Mouse (Mus musculus): ENCODE measurements around the gene Mcoln2. TPM values are rescaled to one million over a fixed set of nuclear protein-coding genes. Genes with fewer than 3 reads are reported as not detected.
"Not testable (repeated sequence)": the region's sequence is repeated elsewhere in the genome, so short reads cannot be mapped to it uniquely, and the experiment has no call there.

Mcoln2 gene
- polyA plus RNA-seq, 1 experiment from 2014 or later = 0.24 TPM

DNA sequence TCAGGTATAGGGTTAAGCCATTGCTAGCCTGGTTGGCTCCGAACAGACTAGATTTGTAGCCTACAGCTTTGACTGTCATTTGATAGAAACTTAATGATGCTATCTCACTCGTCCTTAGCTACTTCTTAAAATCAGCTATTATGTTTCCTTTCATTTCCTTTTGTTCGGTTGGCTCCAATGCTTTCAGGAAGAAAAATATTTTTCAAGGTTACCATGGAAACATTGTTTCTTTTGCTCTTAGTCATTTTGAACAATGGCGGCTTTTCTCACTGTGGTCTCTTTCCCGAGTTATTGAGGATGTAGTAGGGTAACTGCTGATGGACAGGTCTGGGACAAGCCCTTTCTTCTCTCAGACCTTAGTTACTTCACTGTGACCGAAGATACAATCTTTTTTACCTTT, 46.7 kb downstream of the Mcoln2 start:
- no peak overlapping the region for H3K9ac ChIP-seq (replicated peaks)
- H3K36me3 ChIP-seq = no peaks in the 10 kb centered on the region
- no peaks in the 10 kb centered on the region for H3K9me3 ChIP-seq
- H3K4me3 ChIP-seq = no peak overlapping the region
- no peaks in the 10 kb centered on the region for H3K27me3 ChIP-seq
- H3K4me2 ChIP-seq (replicated peaks) = no peak overlapping the region
- 39% methylated on average over 6 of the region's 6 CpGs for WGBS
- H3K4me1 ChIP-seq = no peaks in the 10 kb centered on the region
- ATAC-seq (ENCODE audit: low FRiP score, low read depth) = no peak
- no peak overlapping the region for H3K27ac ChIP-seq (replicated peaks)

DNA sequence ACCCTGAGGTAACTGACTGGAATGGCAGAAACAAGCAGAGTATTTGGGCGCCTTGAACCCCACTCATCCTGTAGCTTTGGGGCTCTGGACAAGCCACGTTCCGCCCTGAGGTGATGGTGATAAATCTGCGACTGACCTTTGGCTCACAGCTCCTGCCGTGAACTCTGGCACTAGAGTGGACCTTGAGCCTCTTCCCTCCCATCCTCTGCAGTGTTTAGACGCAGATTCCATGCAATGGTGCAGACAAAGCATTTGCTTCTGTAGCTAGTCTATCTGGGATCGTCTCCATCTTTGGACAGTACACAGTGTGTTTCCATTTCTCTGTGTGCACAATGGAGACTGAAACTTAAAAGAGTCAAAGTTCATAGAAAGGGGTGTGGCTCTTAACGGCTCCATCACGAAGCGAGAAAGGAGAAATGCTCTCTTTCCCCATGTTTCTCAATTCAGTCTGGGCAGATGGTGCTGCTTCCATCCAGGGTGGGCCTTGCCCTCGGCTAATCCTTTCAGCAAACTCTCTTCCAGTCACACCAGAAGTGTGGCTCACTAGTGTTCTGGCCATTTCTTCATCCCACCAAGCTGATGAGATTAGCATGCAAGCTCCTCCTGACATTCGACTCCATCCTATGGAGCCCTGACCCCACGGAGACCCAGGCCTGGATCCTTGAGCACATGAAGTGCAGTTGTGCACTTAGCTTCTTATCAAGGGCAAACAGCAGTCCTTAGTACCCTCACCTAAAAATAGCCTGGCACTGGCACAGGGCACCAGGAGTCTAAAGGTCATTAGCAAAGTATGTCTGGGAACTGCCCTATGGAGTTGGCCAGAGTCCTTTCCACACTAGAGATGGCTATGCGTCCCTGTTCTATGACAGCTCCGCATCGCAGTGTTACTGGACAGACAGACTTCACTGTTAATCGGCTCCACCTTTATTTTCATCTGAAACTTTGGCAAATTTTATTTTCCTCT, 47.4 kb downstream of the Mcoln2 start:
- no peak overlapping the region for H3K9ac ChIP-seq (replicated peaks)
- H3K4me3 ChIP-seq = no peak overlapping the region
- 76% methylated on average over 17 of the region's 17 CpGs for WGBS
- ATAC-seq (ENCODE audit: low FRiP score, low read depth) = no peak
- H3K27me3 ChIP-seq = no peaks in the 10 kb centered on the region
- H3K27ac ChIP-seq (replicated peaks) = no peak overlapping the region
- no peaks in the 10 kb centered on the region for H3K4me1 ChIP-seq
- no peaks in the 10 kb centered on the region for H3K9me3 ChIP-seq
- no peaks in the 10 kb centered on the region for H3K36me3 ChIP-seq
- no peak overlapping the region for H3K4me2 ChIP-seq (replicated peaks)

GRCm38 (mm10) chr3:146197785-146198184, 48.2 kb downstream of the Mcoln2 start:
- Histone ChIP-seq H3K27ac (replicated peaks) (no peak overlapping the region), H3K9ac (replicated peaks) (no peak overlapping the region), H3K4me1 (no peaks in the 10 kb centered on the region), H3K36me3 (no peaks in the 10 kb centered on the region), H3K4me2 (replicated peaks) (no peak overlapping the region), H3K4me3 (no peak overlapping the region), H3K27me3 (no peaks in the 10 kb centered on the region), H3K9me3 (no peaks in the 10 kb centered on the region)
- 87% methylated on average over 12 of the region's 12 CpGs for WGBS
- ATAC-seq (ENCODE audit: low FRiP score, low read depth) = no peak

- 0 out of 2 replicates have a peak, but pooled peaks have one; percentile 54 for ATAC-seq (ENCODE audit: low FRiP score, low read depth)
- no peaks in the 10 kb centered on the region for H3K27me3 ChIP-seq
- H3K9me3 ChIP-seq = no peaks in the 10 kb centered on the region
- H3K4me3 ChIP-seq = no peak overlapping the region
- no peak overlapping the region for H3K9ac ChIP-seq (replicated peaks)
- H3K36me3 ChIP-seq = no peaks in the 10 kb centered on the region
- no peak overlapping the region for H3K27ac ChIP-seq (replicated peaks)
- H3K4me1 ChIP-seq = no peaks in the 10 kb centered on the region
- 81% methylated on average over 11 of the region's 11 CpGs for WGBS
- H3K4me2 ChIP-seq (replicated peaks) = no peak overlapping the region
Measured at GRCm38 (mm10) chr3:146198803-146199481, 49.3 kb downstream of the Mcoln2 start.

DNA sequence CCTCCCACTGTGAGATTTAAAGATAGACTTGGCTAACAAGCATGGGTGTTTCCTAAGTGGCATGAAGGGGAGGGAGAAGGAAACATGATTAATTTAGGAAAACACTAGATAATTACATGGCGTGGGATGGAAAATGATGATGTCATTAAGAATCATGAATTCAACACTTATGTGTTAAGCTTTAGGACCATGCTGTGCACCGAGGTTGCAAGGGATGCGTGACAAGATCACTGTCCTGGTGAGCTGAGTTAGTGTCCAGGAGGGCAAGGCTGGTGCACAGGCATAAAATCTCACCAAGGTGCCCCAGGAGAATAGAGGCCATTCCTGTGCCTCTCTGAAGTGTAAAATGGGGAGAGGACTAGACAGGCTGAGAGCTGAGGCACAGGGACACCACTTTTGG, 49.9 kb downstream of the Mcoln2 start:
- no peak for ATAC-seq (ENCODE audit: low FRiP score, low read depth)
- Histone ChIP-seq H3K27me3 (no peaks in the 10 kb centered on the region), H3K4me3 (no peak overlapping the region), H3K4me2 (replicated peaks) (no peak overlapping the region), H3K9me3 (no peaks in the 10 kb centered on the region), H3K4me1 (no peaks in the 10 kb centered on the region), H3K27ac (replicated peaks) (no peak overlapping the region), H3K9ac (replicated peaks) (no peak overlapping the region), H3K36me3 (no peaks in the 10 kb centered on the region)
- 77% methylated on average over 3 of the region's 3 CpGs for WGBS

DNA sequence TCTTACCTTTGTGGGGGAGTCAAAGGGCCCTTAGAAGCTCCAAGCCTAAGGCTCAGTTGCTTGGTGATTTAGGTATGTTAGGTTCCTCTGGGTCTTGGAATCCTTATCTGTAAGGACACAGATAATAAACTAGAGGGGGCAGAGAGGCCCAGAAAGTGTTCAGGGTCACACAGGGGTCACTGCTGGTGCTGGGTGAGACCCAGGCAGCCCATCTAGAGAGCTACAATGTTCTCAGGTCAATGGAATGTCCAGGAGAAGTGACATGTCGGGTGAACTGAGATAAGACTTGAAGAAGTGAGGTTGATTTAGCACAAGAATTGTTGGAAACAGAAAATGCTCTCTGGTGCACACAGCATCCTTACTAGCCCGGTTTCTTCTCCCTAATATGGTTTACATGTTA, 54.7 kb downstream of the Mcoln2 start:
- Histone ChIP-seq H3K9me3 (no peaks in the 10 kb centered on the region), H3K9ac (replicated peaks) (no peak overlapping the region), H3K4me1 (no peaks in the 10 kb centered on the region), H3K4me2 (replicated peaks) (no peak overlapping the region), H3K4me3 (no peak overlapping the region), H3K36me3 (no peaks in the 10 kb centered on the region), H3K27me3 (no peaks in the 10 kb centered on the region), H3K27ac (replicated peaks) (no peak overlapping the region)
- ATAC-seq (ENCODE audit: low FRiP score, low read depth) = no peak
- WGBS = 81% methylated on average over 2 of the region's 2 CpGs

DNA sequence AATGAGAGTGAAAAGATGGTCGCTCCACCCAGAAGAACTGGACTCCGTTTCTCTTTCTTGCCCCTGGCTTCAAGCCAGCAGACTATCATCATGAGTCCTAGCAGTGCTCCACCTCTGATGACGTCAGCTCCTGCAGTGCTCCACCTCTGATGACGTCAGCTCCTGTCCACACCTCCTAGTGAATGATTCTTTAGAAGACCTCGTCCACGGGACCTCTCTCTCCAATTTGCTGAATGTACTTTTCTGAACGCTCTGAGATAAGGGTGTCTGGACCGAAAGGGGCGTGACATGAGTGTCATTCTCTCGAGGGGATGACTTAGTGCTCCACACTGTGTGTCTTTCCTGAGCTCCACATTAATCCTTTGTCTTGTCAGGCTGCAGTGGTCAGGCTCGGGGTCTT, 55.7 kb downstream of the Mcoln2 start:
- no peak overlapping the region for H3K4me2 ChIP-seq (replicated peaks)
- WGBS = 81% methylated on average over 11 of the region's 11 CpGs
- no peaks in the 10 kb centered on the region for H3K4me1 ChIP-seq
- H3K9ac ChIP-seq (replicated peaks) = no peak overlapping the region
- no peak overlapping the region for H3K27ac ChIP-seq (replicated peaks)
- no peaks in the 10 kb centered on the region for H3K9me3 ChIP-seq
- no peak overlapping the region for H3K4me3 ChIP-seq
- H3K27me3 ChIP-seq = no peaks in the 10 kb centered on the region
- ATAC-seq (ENCODE audit: low FRiP score, low read depth) = no peak
- no peaks in the 10 kb centered on the region for H3K36me3 ChIP-seq

DNA sequence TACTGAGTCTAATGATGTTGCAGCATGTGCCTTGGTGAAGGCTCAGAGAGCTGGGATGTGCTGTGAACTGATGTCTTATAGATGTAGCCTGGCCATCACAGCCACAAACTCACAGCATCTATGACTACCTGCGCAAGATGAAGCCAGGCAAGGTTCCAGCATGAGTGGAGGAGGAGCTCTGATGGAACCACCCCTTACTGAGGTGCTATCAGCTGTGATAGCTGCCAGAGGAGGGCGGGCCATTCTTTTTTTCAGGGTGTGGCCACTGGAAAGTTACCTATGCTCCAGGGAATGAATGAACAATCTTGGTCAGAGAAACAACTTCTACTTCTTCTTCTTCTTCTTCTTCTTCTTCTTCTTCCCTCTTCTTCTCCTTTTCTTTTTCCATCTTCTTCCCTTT, 57.0 kb downstream of the Mcoln2 start:
- Histone ChIP-seq H3K4me1 (no peaks in the 10 kb centered on the region), H3K9me3 (no peaks in the 10 kb centered on the region), H3K36me3 (no peaks in the 10 kb centered on the region), H3K9ac (replicated peaks) (no peak overlapping the region), H3K4me3 (no peak overlapping the region), H3K4me2 (replicated peaks) (no peak overlapping the region), H3K27me3 (no peaks in the 10 kb centered on the region), H3K27ac (replicated peaks) (no peak overlapping the region)
- WGBS = 81% methylated on average over 2 of the region's 2 CpGs
- no peak for ATAC-seq (ENCODE audit: low FRiP score, low read depth)

DNA sequence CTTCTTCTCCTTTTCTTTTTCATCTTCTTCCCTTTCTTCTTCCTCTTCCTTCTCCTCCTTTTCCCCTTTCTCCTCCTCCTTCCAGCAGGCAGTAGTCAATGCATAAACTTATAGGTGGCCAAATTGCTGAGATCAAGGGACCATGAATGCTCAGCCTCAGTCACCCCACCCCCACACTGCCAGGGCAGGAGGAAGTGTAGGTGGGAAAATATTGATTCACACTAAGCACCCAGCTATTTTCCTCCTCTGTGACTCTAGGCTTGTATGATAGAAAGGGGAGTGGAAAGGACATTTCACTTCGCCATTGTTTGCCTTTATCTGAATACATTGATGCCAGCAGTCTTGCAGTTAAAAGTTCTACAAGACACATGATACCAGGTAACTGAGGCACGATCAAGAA, 57.8 kb downstream of the Mcoln2 start:
- no peaks in the 10 kb centered on the region for H3K9me3 ChIP-seq
- 81% methylated on average over 2 of the region's 2 CpGs for WGBS
- no peak overlapping the region for H3K4me3 ChIP-seq
- H3K27ac ChIP-seq (replicated peaks) = no peak overlapping the region
- no peaks in the 10 kb centered on the region for H3K27me3 ChIP-seq
- ATAC-seq (ENCODE audit: low FRiP score, low read depth) = no peak
- no peak overlapping the region for H3K4me2 ChIP-seq (replicated peaks)
- no peak overlapping the region for H3K9ac ChIP-seq (replicated peaks)
- H3K36me3 ChIP-seq = no peaks in the 10 kb centered on the region
- no peaks in the 10 kb centered on the region for H3K4me1 ChIP-seq

DNA sequence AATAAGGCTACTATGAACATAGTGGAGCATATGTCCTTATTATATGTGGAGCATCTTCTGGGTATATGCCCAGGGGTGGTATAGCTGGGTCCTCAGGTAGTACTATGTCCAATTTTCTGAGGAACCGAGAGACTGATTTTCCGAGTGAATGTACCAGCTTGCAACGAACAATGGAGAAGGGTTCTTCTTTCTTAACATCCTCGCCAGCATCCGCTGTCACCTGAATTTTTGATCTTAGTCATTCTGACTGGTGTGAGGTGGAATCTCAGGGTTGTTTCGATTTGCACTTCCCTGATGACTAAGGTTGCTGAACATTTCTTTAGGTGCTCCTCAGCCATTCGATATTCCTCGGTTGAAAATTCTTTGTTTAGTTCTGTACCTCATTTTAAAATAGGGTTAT, 60.1 kb downstream of the Mcoln2 start:
- not testable (repeated sequence) for H3K9ac ChIP-seq (replicated peaks); H3K9me3 ChIP-seq; H3K27ac ChIP-seq (replicated peaks); ATAC-seq (ENCODE audit: low FRiP score, low read depth); H3K4me3 ChIP-seq; H3K4me2 ChIP-seq (replicated peaks); H3K27me3 ChIP-seq; H3K4me1 ChIP-seq; H3K36me3 ChIP-seq
- WGBS = 92% methylated on average over 8 of the region's 8 CpGs

DNA sequence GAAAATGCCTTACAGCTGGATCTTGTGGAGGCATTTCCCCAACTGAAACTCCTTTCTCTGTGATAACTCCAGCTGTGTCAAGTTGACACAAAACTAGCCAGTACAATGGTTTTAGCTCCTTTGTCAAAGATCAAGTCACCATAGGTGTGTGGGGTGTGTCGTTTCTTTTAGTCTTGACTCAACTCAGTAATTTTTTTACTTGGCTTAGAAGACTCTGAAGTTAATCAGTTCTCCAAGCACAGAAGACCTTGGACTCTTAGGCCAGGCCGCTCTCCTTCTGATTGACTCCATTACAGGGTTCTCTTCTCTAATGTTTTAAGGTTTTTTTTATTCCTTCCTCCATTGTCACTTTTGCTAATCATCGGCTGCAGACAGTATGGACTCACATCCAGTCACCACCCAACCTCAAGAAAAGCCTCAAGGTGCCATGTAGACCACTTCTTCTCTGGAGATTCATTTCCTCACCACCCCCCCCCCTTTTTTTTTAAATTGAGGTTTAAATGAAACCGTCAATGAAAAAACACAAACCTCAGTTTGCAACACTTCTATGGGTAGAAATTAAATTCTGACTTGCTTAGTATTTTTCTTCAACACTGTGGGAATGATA, 61.6 kb downstream of the Mcoln2 start:
- 87% methylated on average over 4 of the region's 4 CpGs for WGBS
- H3K4me3 ChIP-seq = no peak overlapping the region
- no peak overlapping the region for H3K4me2 ChIP-seq (replicated peaks)
- ATAC-seq (ENCODE audit: low FRiP score, low read depth) = no peak
- H3K36me3 ChIP-seq = no peaks in the 10 kb centered on the region
- no peaks in the 10 kb centered on the region for H3K27me3 ChIP-seq
- no peaks in the 10 kb centered on the region for H3K4me1 ChIP-seq
- H3K9me3 ChIP-seq = no peaks in the 10 kb centered on the region
- H3K9ac ChIP-seq (replicated peaks) = no peak overlapping the region
- no peak overlapping the region for H3K27ac ChIP-seq (replicated peaks)

GRCm38 (mm10) chr3:146211964-146212363, 62.3 kb downstream of the Mcoln2 start:
- no peak overlapping the region for H3K27ac ChIP-seq (replicated peaks)

More at GRCm38 (mm10) chr3:146211964-146212363, 62.3 kb downstream of the Mcoln2 start:
- WGBS = 92% methylated on average over 2 of the region's 2 CpGs
- H3K4me1 ChIP-seq = no peaks in the 10 kb centered on the region
- no peak overlapping the region for H3K4me2 ChIP-seq (replicated peaks)
- no peaks in the 10 kb centered on the region for H3K27me3 ChIP-seq
- H3K9ac ChIP-seq (replicated peaks) = no peak overlapping the region
- H3K9me3 ChIP-seq = no peaks in the 10 kb centered on the region
- ATAC-seq (ENCODE audit: low FRiP score, low read depth) = no peak
- H3K4me3 ChIP-seq = no peak overlapping the region
- H3K36me3 ChIP-seq = no peaks in the 10 kb centered on the region

Measured in midbrain, embryonic 12.5 days (tissue).